In genomic region chr14:102118166-102118565, GRCm38 (mm10) we compare ENCODE assay signal across 14 mouse cellular contexts.
"Had no signal": no experiment of that assay in that cellular context is flagged by ENCODE, and none has a peak within 500 bp of the region (broad histone marks: within the 10 kb centered on the region; RNA-seq: fewer than 3 reads in every experiment).

No protein-coding gene starts in this region.

- H3K27me3 ChIP-seq: liver, embryonic 15.5 days; lung, embryonic 15.5 days; megakaryocyte, embryonic 14.5 days; neural tube, embryonic 12.5 days had no signal

- H3K36me3 ChIP-seq: limb, embryonic 10.5 days; liver, embryonic 15.5 days; lung, embryonic 15.5 days; neural tube, embryonic 12.5 days had no signal

- H3K4me3 ChIP-seq: layer of hippocampus, adult 2 months; limb, embryonic 10.5 days; liver, embryonic 15.5 days; lung, embryonic 15.5 days; megakaryocyte, embryonic 14.5 days; neural tube, embryonic 12.5 days had no signal

- H3K9ac ChIP-seq: liver, embryonic 15.5 days; lung, embryonic 15.5 days; neural tube, embryonic 12.5 days had no signal

- DNase-seq: kidney, postnatal 36 days; lung, postnatal 14 days; spleen, adult 18-20 months; thymus, adult 18-20 months; thymus, postnatal 14 days had no signal

- H3K9me3 ChIP-seq: limb, embryonic 10.5 days; liver, embryonic 15.5 days; lung, embryonic 15.5 days; megakaryocyte, embryonic 14.5 days; neural tube, embryonic 12.5 days had no signal

- H3K4me1 ChIP-seq: limb, embryonic 10.5 days; liver, embryonic 15.5 days; lung, embryonic 15.5 days; megakaryocyte, embryonic 14.5 days; neural tube, embryonic 12.5 days had no signal

- H3K4me2 ChIP-seq: liver, embryonic 11.5 days; liver, embryonic 15.5 days; lung, embryonic 15.5 days; midbrain, embryonic 11.5 days; neural tube, embryonic 12.5 days had no signal

- H3K27ac ChIP-seq: layer of hippocampus, adult 2 months; limb, embryonic 10.5 days; liver, embryonic 15.5 days; lung, embryonic 15.5 days; macrophage; neural tube, embryonic 12.5 days had no signal
